Mouse (Mus musculus) embryonic facial prominence, embryonic 14.5 days (tissue): ENCODE data around the gene Olfr1393. TPM values are rescaled to one million over a fixed set of nuclear protein-coding genes. Genes with fewer than 3 reads are reported as not detected.
"Not testable (repeated sequence)": the region's sequence is repeated elsewhere in the genome, so short reads cannot be mapped to it uniquely, and the experiment has no call there.

Experiments used
- ATAC-seq: fragments of 200-750 bp; cut with Nextera tagmentation; 2 replicates; pipeline ENCODE4 v1.8.0; 2017; ENCODE audit warnings: low read depth, moderate number of reproducible peaks, moderate TSS enrichment
- DNase-seq: peaks from one replicate; pipeline ENCODE4 v3.0.0-alpha.2; 2015; ENCODE audit warnings: low spot score
- H3K27ac ChIP-seq: fragments of 300-500 bp; sonication (generic); replicated peaks from 2 replicates; pipeline ENCODE4 v1.5.1; 2014; ENCODE audit warnings: low read depth, mild to moderate bottlenecking, low read length, moderate library complexity
- H3K27me3 ChIP-seq: fragments of 300-500 bp; sonication (generic); replicated peaks from 2 replicates; pipeline ENCODE4 v1.6.1; 2014; ENCODE audit warnings: low read length; ENCODE audit not compliant: control insufficient read depth, insufficient read depth
- H3K36me3 ChIP-seq: fragments of 300-500 bp; sonication (generic); 2 replicates; pipeline ENCODE4 v1.6.1; 2014; ENCODE audit warnings: low read length, mixed read lengths; ENCODE audit not compliant: control insufficient read depth, insufficient read depth
- H3K4me1 ChIP-seq: fragments of 300-500 bp; sonication (generic); 2 replicates; pipeline ENCODE4 v1.6.1; 2014; ENCODE audit warnings: antibody characterized with exemption, low read length; ENCODE audit not compliant: control insufficient read depth, insufficient read depth
- H3K4me2 ChIP-seq: fragments of 300-500 bp; sonication (generic); 2 replicates; pipeline ENCODE4 v1.6.1; 2014; ENCODE audit warnings: low read depth, mild to moderate bottlenecking, low read length, moderate library complexity, mixed read lengths
- H3K4me3 ChIP-seq: fragments of 300-500 bp; sonication (generic); 2 replicates; pipeline ENCODE4 v1.5.1; 2014; ENCODE audit warnings: low read depth, mild to moderate bottlenecking, low read length
- H3K9ac ChIP-seq: fragments of 300-500 bp; sonication (generic); 2 replicates; pipeline ENCODE4 v1.6.1; 2014; ENCODE audit warnings: low read depth, mild to moderate bottlenecking, low read length, moderate library complexity, mixed read lengths
- H3K9me3 ChIP-seq: fragments of 300-500 bp; sonication (generic); 2 replicates; pipeline ENCODE4 v1.6.1; 2016; ENCODE audit warnings: low read length; ENCODE audit not compliant: control insufficient read depth
- WGBS: fragments of 180-500 bp; shearing (Covaris S2); extraction: QIAGEN DNeasy Blood & Tissue Kit; methylation state at CpG from one replicate; pipeline ENCODE4 v1.1.7; 2014; 5-methylcytosine and 5-hydroxymethylcytosine counted together
- polyA plus RNA-seq: library from polyadenylated mRNA; unstranded; fragments of >200 nt; fragmentation: Nextera tagmentation; extraction: Ambion mirVana; gene quantifications from 2 replicates; pipeline ENCODE4 v1.2.1, GENCODE M21; 2014

Gene Olfr1393
- polyA plus RNA-seq, 1 experiment from 2014 or later, result 0.10 TPM

GRCm38 (mm10) chr11:49304441-49304840, 26.3 kb downstream of the Olfr1393 start, which contains the start of gene Olfr10:
TSS of gene Olfr10 (plus strand) at chr11:49304741.
- no peaks in the 10 kb centered on the region for H3K4me1 ChIP-seq
- no peaks in the 10 kb centered on the region for H3K27me3 ChIP-seq
- H3K4me2 ChIP-seq, result no peak within 1 kb of the TSS
- H3K9ac ChIP-seq, result no peak within 1 kb of the TSS
- no peaks in the 10 kb centered on the region for H3K36me3 ChIP-seq
- no peak for ATAC-seq
- no peak for DNase-seq
- no peak within 1 kb of the TSS for H3K4me3 ChIP-seq
- H3K27ac ChIP-seq, result no peak within 1 kb of the TSS
- H3K9me3 ChIP-seq, result no peaks in the 10 kb centered on the region

GRCm38 (mm10) chr11:49308547-49308946, 30.4 kb downstream of the Olfr1393 start:
- not testable (repeated sequence) for H3K4me1 ChIP-seq, H3K9me3 ChIP-seq, H3K4me3 ChIP-seq, H3K9ac ChIP-seq, H3K27me3 ChIP-seq, H3K27ac ChIP-seq, ATAC-seq, H3K36me3 ChIP-seq, H3K4me2 ChIP-seq, DNase-seq
- 86% methylated on average over 5 of the region's 5 CpGs for WGBS

DNA sequence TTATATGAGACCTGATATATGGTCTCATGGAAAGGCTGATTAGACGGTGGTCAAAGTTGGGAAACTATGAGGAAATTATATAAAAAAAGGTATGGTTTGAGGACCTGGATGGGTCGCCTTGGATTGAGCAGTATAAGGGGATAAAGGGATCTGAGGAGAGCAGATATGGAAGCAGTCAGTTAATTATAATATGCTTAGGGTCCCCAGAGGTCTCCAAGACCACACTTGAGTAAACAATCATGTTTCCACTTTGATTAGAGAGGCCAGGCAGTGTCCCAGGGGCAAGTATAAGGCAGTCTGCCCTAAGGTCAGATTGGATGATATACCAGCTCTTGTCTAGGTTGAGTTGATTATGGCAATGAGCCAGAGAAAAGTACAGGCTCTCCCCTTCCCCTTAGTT, 44.3 kb downstream of the Olfr1393 start, which contains the start of gene Olfr1391:
TSS of gene Olfr1391 (plus strand) at position 301 of the 400 bp plus-strand sequence.
- Histone ChIP-seq H3K4me2 (no peak within 1 kb of the TSS), H3K27me3 (no peaks in the 10 kb centered on the region), H3K9ac (no peak within 1 kb of the TSS), H3K27ac (no peak within 1 kb of the TSS), H3K4me3 (no peak within 1 kb of the TSS), H3K4me1 (no peaks in the 10 kb centered on the region), H3K36me3 (no peaks in the 10 kb centered on the region), H3K9me3 (no peaks in the 10 kb centered on the region)
- DNase-seq, result no peak
- ATAC-seq, result no peak
- 74% methylated on average over 2 of the region's 2 CpGs for WGBS

GRCm38 (mm10) chr11:49326726-49327125, 48.6 kb downstream of the Olfr1393 start:
- Histone ChIP-seq H3K4me2 (no peak overlapping the region), H3K9ac (no peak overlapping the region), H3K4me3 (no peak overlapping the region), H3K4me1 (no peaks in the 10 kb centered on the region), H3K9me3 (no peaks in the 10 kb centered on the region), H3K27ac (no peak overlapping the region), H3K27me3 (no peaks in the 10 kb centered on the region), H3K36me3 (no peaks in the 10 kb centered on the region)
- WGBS, result 82% methylated on average over 3 of the region's 3 CpGs
- ATAC-seq, result no peak
- no peak for DNase-seq

DNA sequence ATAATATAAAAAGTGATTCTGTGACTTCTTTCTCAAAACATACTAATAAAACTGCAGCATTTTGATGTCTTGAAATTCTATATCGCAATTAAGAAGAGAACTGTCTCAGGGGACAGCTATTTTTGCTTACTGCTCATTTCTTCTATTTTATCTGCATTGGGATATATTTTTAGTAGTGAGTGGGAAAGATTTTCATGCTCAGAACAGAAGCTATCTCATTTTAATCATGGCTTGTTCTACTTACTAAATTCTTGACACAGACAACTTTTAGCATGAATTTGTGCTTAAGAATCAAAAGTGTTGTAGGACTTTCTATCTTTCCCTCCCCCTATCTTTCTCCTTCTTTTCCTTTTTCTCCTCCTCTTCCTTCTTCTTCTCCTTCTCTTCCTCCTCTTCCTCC, 51.6 kb downstream of the Olfr1393 start:
- H3K4me1 ChIP-seq, result no peaks in the 10 kb centered on the region

More for the DNA sequence above, 51.6 kb downstream of the Olfr1393 start:
- 67% methylated on average over 1 of the region's 1 CpGs for WGBS
- no peak overlapping the region for H3K27ac ChIP-seq
- H3K4me3 ChIP-seq, result no peak overlapping the region
- H3K4me2 ChIP-seq, result no peak overlapping the region
- DNase-seq (no peak), ATAC-seq (no peak)
- no peaks in the 10 kb centered on the region for H3K27me3 ChIP-seq
- H3K9me3 ChIP-seq, result no peaks in the 10 kb centered on the region
- H3K9ac ChIP-seq, result no peak overlapping the region
- no peaks in the 10 kb centered on the region for H3K36me3 ChIP-seq

Other genes starting within 250 kb of the Olfr1393 start
- gene 9930111J21Rik2, start 227.1 kb upstream of the Olfr1393 start, polyA plus RNA-seq, result 0.59 and 0.81 TPM in 2 replicates
- gene Tgtp2, start 214.1 kb upstream of the Olfr1393 start, polyA plus RNA-seq, result 0.11 and 0.28 TPM in 2 replicates
- 1.8 and 2.4 TPM in 2 replicates for gene Ifi47, start 201.7 kb upstream of the Olfr1393 start, polyA plus RNA-seq
- 0.08 and 0.46 TPM in 2 replicates for gene Olfr1396, start 163.4 kb upstream of the Olfr1393 start, polyA plus RNA-seq
- gene Olfr1395, start 136.0 kb upstream of the Olfr1393 start, polyA plus RNA-seq, result 0.10 and 0.35 TPM in 2 replicates
- gene Olfr1394, start 123.9 kb upstream of the Olfr1393 start, polyA plus RNA-seq, result not detected in 2 replicates
- gene Btnl9, start 91.1 kb upstream of the Olfr1393 start, polyA plus RNA-seq, result 1.5 and 2.3 TPM in 2 replicates
- gene Zfp62, start 75.0 kb upstream of the Olfr1393 start, polyA plus RNA-seq, result 40.4 and 42.0 TPM in 2 replicates
- gene Mgat1, start 34.1 kb upstream of the Olfr1393 start, polyA plus RNA-seq, result 66.0 and 67.3 TPM in 2 replicates
- gene Olfr1392, start 7.0 kb downstream of the Olfr1393 start, polyA plus RNA-seq, result 0.07 TPM in 1 of 2 replicates, not detected in the other
- gene Olfr10, start 26.4 kb downstream of the Olfr1393 start, polyA plus RNA-seq, result not detected in 2 replicates
- not detected in 2 replicates for gene Olfr1391, start 44.4 kb downstream of the Olfr1393 start, polyA plus RNA-seq
- gene Olfr1390, start 56.9 kb downstream of the Olfr1393 start, polyA plus RNA-seq, result not detected in 2 replicates
- gene Olfr1389, start 144.8 kb downstream of the Olfr1393 start, polyA plus RNA-seq, result 0.05 TPM in 1 of 2 replicates, not detected in the other
- gene Olfr1388, start 158.3 kb downstream of the Olfr1393 start, polyA plus RNA-seq, result 0.09 and 0.11 TPM in 2 replicates
- gene Olfr1387, start 177.0 kb downstream of the Olfr1393 start, polyA plus RNA-seq, result 0.07 TPM in 1 of 2 replicates, not detected in the other
- gene Olfr1386, start 186.7 kb downstream of the Olfr1393 start, polyA plus RNA-seq, result 0.09 and 0.18 TPM in 2 replicates
- 0.07 TPM in 1 of 2 replicates, not detected in the other for gene Olfr1385, start 210.8 kb downstream of the Olfr1393 start, polyA plus RNA-seq
- 0.06 TPM in 1 of 2 replicates, not detected in the other for gene Olfr1384, start 228.4 kb downstream of the Olfr1393 start, polyA plus RNA-seq
- gene Olfr1383, start 241.3 kb downstream of the Olfr1393 start, polyA plus RNA-seq, result not detected in 2 replicates
- not detected in 2 replicates for gene Olfr1382, start 249.9 kb downstream of the Olfr1393 start, polyA plus RNA-seq